Mouse (Mus musculus): ENCODE data around the gene BC005561.
"Not testable (repeated sequence)": the region's sequence is repeated elsewhere in the genome, so short reads cannot be mapped to it uniquely, and the experiment has no call there.

Gene BC005561

DNA sequence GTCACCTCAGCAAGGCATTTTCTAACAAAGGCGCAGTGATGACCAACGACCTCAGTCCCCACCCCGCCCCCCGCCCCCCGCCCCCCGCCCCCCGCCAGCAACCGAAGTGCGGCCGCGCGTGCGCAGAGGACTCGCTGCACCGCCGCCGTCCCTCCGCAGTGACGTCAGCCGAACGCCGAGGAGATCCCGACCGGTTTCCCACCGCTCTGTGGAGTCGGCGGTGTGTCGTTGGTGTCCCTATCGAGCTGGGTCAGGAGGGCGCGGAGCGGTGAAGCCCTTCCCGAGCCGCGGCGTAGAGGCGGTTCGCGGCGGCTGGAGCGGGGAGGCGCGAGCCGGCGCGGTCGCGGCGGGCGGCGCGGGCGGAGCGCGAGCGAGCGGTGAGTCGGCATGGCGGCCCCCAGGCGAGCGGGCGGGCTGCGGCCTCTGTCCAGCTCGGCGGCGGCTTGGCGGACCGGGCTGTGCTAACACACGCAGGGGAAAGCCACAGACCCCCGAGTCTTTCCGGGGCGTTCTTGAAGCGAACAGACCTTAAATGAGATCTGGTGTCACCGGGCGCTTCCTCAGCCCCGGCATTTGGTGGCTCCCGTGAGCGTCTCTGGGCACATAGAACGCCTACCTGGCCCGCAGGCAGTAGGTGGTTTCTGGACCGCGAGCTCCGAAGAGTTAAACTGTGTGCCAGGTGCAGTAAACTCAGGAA lies at the start of gene BC005561:
TSS of gene BC005561 (plus strand) at position 158 of the 697 bp plus-strand sequence.
- DNase-seq (ENCODE audit: low spot score) = peak; percentile 85

- peak; percentile 85 for DNase-seq (ENCODE audit: low spot score)
Observed at GRCm38 (mm10) chr5:104458832-104459705, 49.1 kb upstream of the BC005561 start, which contains the start of gene Pkd2. TSS of gene Pkd2 (plus strand) at chr5:104459450.

- peak; percentile 58 for DNase-seq (ENCODE audit: low spot score)
Observed at GRCm38 (mm10) chr5:104459706-104460455, 48.3 kb upstream of the BC005561 start.

GRCm38 (mm10) chr5:104460456-104460838 lies 47.7 kb upstream of the BC005561 start:
- DNase-seq (ENCODE audit: low spot score) = no peak

GRCm38 (mm10) chr5:104460856-104461255 lies 47.3 kb upstream of the BC005561 start:
- DNase-seq (ENCODE audit: low spot score) = no peak

- DNase-seq (ENCODE audit: low spot score) = no peak
Observed at GRCm38 (mm10) chr5:104465279-104465678, 42.9 kb upstream of the BC005561 start.

DNA sequence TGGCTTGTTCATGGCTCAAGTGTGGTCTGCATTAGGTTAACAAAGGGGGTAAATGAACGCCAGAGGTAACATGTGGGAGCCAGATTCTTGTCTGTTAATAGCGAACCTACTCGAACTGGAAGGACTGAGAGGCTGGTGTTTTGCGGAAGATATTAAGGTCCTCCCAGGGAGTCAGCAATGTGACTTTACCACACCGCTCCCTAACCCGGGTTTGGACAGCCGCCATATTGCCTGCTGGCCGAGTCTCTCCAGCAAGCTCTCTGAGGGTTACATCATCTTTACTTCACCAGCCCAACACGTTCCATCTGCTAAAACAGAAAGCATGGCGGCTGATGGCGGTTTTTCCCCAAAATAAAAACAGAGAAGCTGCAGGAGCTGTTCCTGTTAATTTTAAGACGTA lies 42.4 kb upstream of the BC005561 start:
- peak; percentile 24 for DNase-seq (ENCODE audit: low spot score)

- DNase-seq (ENCODE audit: low spot score) = no peak
Observed at GRCm38 (mm10) chr5:104466816-104467215, 41.3 kb upstream of the BC005561 start.

DNA sequence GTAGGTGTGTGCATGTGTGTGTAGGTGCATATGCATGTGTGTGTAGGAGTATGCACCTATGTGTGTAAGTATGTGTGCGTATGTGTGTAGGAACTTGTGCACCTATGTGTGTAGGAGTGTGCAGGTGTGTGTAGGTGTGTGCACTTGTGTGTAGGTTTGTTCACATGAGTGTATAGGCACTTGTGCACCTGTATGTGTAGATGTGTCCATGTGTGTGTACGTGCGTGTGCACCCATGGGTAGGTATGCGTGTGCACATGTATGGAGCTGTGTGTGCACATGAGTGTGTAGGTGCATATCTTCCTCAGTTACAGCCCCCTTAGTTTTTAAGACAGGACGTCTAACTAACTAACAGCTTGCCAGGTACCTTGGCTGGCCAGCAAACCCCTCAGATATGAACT lies 39.6 kb upstream of the BC005561 start:
- no peak for DNase-seq (ENCODE audit: low spot score)

DNA sequence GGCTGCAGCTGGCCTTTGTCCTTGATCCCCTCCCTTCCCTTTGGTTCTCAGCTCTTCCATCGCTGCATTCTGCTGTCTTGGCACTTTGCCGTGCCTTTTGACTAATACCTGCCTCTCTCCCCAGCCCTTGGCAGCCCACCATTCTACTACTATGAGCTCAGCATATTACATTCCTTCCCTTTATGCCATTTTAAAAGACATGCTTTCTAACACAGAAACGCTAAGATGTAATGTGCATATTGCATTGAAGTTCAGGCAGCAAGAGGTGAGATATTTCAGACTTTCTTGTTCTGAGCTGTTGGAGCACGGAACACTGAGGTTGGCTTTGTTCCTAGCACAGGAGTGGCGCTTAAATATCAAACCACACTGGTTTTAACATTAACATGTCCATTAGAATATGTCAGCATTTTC lies 37.2 kb upstream of the BC005561 start:
- no peak for DNase-seq (ENCODE audit: low spot score)

DNA sequence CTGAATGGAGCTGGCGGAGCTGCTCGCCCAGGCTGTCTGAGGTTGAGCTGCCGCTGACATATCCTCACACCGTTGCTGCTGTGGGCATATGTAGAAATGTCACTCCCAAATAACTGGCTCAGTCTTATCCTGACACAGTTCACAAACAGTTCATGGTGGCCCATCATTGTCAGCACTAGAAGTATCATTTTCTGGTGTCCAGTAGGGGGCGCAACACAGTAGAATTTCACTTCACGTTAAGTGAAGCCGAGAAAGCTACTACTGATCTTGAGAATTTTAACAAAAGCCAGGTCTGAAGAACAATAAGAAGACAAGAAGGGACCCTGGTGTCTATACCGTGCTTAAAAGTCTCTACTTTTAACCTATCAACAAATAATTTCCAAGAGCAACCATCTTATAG lies 35.8 kb upstream of the BC005561 start:
- no peak for DNase-seq (ENCODE audit: low spot score)

DNA sequence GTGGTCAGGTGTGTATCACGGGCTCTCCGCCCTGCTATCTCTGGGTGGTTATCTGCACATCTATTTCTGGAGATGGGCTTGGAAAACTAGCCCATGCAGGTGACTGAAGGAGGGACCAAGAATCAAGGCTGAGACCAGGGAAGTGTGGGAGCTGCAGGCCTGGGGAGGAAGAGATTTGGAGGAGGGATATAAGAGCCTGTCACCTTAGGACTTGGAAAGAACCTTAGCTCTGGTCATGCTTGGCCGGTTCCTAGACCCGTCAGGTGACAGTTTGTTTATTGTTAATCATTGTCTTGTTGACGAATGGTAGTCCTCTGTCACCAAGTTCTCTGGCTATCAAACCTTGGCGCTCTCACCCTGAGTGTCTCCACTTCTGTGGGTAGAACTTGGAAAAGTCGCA lies 27.8 kb upstream of the BC005561 start:
- DNase-seq (ENCODE audit: low spot score) = no peak

GRCm38 (mm10) chr5:104482856-104483255 lies 25.3 kb upstream of the BC005561 start:
- no peak for DNase-seq (ENCODE audit: low spot score)

- no peak for DNase-seq (ENCODE audit: low spot score)
Observed at GRCm38 (mm10) chr5:104491561-104491960, 16.6 kb upstream of the BC005561 start.

- DNase-seq (ENCODE audit: low spot score) = no peak
Observed at GRCm38 (mm10) chr5:104504883-104505282, 3.3 kb upstream of the BC005561 start.

- DNase-seq (ENCODE audit: low spot score) = no peak
Observed at GRCm38 (mm10) chr5:104507829-104508194, 340 bp upstream of the BC005561 start.

GRCm38 (mm10) chr5:104511211-104511610 lies 3.1 kb downstream of the BC005561 start:
- no peak for DNase-seq (ENCODE audit: low spot score)

GRCm38 (mm10) chr5:104538612-104539011 lies 30.5 kb downstream of the BC005561 start:
- DNase-seq (ENCODE audit: low spot score) = no peak

GRCm38 (mm10) chr5:104539331-104539730 lies 31.2 kb downstream of the BC005561 start:
- no peak for DNase-seq (ENCODE audit: low spot score)

DNA sequence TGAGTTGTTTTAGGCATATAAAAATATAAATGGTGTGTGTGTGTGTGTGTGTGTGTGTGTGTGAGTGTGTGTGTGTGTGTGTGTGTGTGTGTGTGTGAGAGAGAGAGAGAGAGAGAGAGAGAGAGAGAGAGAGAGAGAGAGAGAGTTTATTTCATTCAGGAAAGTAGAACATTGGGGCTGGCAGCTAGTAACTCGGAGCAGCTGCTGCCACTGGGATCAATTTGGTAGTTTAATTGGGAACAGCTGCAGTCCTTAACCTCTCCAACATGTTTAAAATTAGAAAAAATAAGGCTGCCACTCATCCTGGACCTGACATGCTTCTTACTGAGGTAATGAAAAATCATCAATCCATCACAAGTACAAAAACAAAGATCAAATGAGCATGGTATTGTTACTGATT lies 59.9 kb downstream of the BC005561 start:
- not testable (repeated sequence) for DNase-seq (ENCODE audit: low spot score)

DNA sequence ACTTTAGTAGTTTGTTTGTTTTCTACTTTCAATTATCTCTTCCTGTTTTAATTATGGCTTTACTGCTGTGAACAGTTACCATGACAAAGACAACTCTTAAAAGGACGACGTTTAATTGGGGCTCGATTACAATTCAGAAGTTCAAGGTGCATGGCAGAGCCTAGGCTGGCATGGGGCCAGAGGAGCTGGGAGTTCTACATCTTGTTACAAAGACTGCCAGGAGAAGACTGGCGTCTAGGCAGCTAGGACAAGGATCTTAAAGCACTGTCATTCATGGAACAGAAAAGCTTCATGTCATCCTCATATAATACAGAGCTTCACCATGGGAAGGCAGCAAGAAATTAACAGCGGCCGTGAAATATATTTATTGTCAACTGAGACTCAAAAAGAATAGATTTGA lies 62.6 kb downstream of the BC005561 start:
- DNase-seq (ENCODE audit: low spot score) = peak; percentile 30

GRCm38 (mm10) chr5:104571282-104571921 lies 63.2 kb downstream of the BC005561 start:
- DNase-seq (ENCODE audit: low spot score) = peak; percentile 72
